Mouse (Mus musculus): ENCODE measurements around the gene Ttc7b.

Ttc7b gene

DNA sequence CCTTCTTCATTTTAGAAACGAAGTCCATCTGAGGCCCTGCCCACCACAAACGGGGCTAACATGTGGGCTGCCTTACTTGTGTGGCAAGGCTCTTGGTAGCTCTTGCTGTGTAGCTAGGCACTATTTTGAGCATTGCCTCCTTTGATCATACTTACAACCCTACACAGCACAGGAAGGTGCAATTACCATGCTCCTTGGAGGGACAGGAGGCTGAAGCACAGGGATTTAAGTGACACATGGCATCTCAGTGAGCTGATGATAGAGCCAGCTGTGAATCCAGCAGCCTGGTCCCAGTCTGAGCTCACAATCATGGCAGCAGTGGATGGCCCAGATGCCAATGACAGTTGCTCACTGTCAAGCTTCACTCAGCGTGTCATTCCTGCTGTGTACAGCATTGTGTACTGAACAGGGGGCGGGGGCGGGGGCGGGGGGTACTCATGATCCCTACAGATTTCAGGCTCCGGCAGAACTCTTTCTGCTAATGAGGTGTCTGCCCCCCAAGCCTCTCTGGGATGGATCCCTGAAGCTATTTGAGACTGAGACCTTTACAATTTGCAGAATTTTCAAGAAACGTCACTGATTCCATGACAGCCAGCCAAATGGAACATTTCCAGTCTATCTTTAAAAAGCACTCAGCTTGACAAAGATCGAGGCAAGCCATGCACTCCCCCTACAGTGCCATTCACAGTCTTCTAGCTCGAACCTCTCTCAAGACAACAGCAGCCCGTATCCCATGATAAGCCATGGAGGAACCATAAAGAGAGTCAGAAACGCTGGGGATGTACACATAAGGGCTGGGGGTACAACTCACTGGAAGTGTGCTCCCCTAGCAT is 130.5 kb downstream of the Ttc7b start:
- in situ Hi-C loops (cut with MboI, MseI), result no loop called here

DNA sequence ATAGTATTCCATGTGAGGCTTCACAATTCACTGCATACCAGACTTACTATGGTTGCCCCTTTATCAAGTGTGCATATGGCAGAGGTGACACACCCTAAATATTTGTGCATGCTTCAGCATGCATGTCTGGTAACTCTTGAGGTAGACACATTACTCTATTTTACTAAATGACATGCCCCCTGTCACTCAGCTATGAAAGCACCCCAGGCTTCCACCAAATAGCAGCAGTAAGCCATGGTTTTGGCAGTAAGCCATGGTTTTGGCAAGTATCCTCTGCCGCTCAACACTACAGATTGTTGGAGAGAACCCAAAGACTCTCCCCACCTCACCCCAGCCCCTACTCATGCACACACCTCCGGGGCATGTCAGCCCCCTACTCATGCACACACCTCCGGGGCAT is 134.4 kb downstream of the Ttc7b start:
- in situ Hi-C loops (cut with MboI, MseI), result no loop called here

DNA sequence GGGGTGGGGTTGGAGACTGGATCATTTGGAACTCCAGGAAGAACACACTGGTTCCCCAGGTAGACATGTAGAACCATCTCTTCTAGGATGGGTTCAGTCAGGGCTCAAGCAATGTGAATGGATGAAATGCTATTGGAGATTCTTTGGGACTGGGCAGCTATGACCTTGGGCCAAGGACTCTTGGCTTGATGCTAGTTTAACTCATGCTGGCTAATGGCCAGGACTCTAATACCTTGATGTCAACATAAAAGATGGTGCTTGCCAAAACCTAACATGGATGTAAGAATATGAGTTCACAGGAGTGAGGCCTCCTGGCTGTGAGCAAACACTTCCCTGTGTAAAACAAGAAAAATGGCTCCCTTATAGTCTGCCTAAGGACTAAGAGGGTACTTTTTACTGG is 138.1 kb downstream of the Ttc7b start:
- in situ Hi-C loops (cut with MboI, MseI), result no loop called here

DNA sequence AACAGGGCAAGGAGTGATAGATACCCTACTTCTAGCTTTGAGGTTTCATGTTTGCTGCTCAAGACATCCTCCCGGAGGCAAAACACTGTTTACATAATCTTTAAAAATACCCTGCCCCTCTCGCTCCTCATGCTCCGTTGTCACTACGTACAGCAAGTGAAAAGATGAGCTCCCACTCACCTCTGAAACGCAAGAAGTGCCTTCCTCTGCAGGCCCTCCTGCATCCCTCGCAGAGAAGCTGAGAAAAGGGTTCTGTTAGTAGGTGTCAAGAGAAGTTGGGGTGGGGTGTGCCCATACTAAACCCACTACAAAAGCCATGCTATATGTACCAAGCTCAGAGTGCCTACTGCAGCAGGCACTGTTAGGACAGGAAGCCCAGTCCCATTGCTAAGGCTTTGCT is 138.7 kb downstream of the Ttc7b start:
- in situ Hi-C loops (cut with MboI, MseI), result no loop called here

DNA sequence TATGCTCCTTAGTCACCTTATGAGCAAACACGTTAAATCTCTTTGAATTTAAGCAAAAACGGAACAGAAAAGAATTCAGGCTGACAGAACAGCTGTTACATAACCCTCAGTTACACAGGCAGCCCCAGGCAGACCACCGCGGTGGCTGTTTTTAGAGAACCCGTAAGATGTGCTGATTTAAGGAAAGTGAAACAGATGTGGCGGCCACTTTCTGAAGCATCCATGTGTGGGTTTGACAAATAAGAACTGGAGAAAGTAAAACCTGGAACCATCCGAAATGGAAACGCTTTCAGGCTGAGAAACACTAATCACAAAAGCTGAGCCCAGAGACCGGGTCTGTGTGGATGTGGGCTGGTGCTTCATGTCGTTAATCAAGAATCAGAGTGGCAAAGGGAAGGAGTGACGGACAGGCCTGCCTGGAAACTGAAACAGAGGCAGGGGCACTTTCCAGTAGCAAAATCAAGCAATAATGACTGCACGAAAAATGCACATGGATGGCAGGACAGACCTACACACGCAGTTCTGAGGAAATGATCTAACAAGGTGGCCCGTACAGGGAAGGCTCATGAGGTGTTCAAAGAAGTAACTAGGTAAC is 139.8 kb downstream of the Ttc7b start:
- in situ Hi-C loops (cut with MboI, MseI), result no loop called here

DNA sequence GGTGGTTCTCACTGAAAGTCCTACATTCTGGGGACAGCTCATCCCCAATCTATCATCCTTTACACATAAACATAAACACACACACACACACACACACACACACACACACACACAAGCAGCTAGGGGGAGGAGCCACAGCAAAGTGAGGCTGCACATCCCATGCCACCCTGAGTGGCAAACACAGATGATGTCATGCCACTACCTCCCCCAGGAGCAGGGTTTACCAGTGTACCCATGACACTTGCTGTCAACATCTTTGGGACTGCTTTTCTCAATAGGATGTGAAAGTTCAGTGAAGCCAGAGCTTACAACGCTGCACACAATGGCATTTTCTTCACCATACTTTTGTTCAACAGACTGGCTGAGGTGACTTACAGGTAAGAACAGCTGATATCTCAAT is 140.8 kb downstream of the Ttc7b start:
- in situ Hi-C loops (cut with MboI, MseI), result no loop called here

DNA sequence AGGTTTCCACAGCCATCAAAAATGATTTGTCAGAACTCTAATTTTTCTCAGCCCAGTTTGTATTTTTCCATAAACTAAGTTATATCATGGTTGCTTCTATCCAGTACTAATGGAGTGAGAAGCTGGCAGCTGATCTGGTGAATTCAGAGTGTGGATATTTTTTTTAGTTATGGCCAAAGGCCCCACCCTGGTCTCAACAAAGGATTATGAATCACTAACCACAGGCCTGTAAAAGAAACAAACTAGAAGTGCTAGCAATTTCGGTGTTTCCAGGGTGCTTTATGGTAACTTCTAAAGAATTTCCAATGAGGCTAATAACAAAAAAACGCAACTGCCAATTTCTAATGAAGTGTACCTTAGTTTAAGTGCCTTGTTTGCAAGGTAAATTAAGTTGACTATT is 142.4 kb downstream of the Ttc7b start:
- in situ Hi-C loops (cut with MboI, MseI), result no loop called here

DNA sequence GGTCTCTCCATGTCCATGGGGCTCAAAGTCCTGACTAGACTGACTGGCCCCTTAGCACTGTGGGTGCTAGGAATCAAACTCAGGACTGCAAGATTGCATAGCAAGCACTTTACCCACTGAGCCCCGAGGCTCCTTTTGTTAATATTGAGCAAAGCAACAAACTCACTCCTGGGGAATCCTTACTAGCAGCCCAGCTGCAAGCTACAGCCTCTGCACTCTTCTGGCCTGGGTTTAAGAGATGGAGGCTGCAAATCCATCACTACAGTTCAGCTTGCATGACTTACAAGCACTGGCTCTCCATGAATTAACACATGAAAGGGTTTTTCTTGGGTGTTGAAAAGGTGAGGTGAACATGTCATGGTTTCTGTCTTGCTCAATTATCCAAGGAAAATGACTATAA is 142.8 kb downstream of the Ttc7b start:
- in situ Hi-C loops (cut with MboI, MseI), result no loop called here

DNA sequence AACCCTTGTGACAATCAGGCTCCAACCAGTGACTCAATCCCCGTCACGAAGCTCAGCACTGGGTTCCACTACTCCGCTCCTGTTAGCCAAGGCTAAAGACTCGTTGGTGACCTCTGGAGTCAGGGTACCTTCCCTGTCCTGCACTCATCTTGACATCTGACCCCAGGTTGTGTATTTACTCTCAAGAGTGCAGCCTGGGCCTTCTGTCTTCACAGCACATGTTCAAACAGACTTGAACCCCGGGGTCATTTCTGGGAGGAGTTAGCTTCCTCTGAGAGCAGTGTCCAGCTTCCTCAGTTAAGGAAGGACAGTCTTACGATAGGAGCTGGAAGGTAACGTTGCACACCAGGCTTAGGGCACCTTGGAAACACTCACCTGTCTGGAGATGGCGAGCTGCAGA is 144.8 kb downstream of the Ttc7b start:
- in situ Hi-C loops (cut with MboI, MseI), result no loop called here

DNA sequence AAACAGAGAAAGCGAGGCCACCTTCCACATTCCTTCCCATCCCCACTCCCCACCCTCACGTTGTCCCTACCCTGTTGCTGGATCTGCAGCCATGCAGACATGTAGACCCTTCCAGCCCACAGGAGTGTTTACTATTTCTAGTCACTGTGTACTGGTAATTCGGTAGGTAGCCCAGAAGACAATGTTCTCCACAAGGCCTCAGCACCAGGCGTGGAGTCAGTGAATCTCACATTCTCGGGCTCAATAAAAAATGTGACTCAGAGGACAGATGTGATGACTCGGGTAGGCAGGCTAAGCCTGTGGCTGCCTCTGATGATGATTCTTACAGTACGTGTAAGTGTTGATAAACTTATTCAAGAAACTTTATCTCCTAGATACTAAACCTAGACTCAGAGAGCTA is 147.8 kb downstream of the Ttc7b start:
- in situ Hi-C loops (cut with MboI, MseI), result no loop called here

DNA sequence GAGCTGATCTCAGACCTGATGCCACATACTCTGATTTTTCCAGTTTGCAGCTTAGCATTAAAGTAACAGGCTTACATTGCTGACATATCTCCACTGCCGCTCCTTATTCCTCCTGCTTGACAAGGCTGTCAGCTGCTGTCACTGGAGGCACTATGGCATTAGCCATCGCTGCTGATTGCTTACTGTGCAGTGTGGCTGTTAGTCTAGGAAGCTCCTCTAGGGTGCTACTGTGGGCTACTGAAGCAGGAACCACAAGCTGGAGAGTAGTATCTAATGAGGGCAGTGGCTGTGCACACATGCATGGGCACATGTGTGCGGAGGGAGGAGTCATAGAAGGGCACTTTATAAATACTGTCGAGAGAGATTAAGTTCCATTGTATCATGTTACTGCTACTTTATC is 148.6 kb downstream of the Ttc7b start:
- in situ Hi-C loops (cut with MboI, MseI), result no loop called here

DNA sequence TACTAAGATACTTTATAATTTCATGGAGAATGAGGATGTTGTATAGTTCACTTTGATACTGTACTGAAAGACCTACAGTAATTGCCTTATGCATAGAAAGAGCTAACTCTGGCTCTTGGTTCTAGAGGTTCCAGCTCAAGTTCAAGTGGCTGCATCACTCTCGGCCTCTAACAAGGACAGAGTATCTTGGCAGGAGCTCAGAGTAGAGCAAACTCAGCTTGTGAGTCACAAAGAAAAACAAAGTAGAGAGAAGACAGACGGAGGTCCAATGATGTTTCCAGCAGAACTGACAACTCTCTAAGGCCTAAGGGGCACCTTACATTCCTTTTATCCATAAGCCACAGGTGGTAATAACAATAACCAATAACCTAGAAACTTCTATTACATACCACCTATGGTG is 150.8 kb downstream of the Ttc7b start:
- in situ Hi-C loops (cut with MboI, MseI), result no loop called here

DNA sequence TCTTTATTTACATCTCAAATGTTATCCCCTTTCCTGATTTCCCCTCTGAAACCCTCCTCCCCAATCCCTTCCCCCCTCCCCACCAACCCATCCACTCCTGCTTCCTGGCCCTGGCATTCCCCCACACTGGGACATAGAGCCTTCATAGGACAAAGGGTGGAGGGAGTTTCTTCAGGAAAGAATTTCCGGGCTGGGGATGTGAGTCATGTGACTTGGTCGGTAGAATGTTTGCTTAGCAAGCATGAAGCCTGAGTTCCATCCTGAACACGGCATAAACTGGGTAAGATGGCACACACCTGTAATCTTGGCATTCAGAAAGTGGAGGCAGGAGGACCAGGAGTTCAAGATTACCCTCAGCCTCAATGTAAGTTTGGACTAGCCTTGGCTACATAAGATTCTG is 151.4 kb downstream of the Ttc7b start:
- in situ Hi-C loops (cut with MboI, MseI), result no loop called here

DNA sequence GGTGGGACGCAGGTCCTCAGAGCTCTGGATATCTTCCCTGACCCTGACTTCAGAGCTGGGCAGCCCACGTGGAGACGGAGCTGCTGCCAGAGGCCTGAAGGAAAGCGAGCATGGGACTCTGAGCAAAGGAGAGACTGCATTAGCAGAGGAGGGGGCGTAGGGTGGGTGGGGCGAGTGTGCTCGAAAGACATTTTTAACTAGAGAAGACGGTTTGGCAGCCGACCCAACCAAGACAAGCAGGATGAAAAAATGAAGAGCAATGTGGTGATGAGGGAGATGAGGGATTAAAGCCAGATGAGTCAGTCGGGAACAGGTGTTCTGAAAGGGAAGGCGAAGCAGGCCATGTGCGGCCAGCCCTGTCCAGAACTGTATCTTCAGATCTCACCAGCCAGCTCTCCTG is 159.3 kb downstream of the Ttc7b start:
- in situ Hi-C loops (cut with MboI, MseI), result no loop called here

DNA sequence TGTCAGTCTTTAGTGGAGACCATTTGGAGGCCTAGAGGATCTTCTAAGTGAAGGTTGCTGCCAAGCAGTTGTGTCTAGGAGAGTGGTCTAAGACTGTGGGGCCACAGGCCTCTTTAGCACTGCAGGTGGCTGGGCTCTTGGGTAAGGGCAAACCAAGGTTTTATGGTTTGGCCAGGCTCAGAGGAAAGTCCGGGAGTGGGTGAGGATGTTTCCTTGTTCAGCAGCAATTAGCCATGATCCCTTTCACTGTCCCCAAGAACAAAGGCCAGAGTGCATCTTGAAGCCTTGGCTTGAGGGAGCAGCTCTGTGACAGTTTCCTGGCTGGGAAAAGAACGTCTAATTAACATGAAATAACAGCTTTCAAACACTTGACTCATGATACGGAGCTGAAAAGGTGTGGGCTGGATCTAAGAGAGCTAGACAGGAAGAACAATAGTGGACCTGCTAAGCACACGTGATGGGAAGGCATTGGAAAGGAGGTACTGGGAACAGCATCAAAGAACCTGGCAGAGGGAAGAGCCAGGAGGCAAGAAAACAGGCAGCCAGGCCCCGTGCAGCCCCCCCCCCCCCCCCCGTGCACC is 162.5 kb downstream of the Ttc7b start:
- in situ Hi-C loops (cut with MboI, MseI), result no loop called here

DNA sequence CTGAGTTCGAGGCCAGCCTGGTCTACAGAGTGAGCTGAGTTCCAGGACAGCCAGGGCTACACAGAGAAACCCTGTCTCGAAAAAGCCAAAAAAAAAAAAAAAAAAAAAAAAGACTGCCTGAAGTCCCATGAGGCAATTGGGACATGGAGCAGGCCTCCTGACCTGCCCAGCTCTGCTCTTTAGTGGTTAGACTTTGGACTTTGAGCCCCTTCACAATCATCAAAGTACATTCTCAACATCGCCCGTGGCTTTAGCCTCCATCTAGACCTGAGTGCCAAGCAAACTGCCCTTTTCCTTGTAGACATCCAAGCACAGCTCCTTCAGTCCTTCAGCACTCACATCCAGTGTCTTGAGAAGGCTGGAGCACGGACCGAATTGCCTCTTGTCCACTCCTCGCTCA is 164.2 kb downstream of the Ttc7b start:
- in situ Hi-C loops (cut with MboI, MseI), result no loop called here

DNA sequence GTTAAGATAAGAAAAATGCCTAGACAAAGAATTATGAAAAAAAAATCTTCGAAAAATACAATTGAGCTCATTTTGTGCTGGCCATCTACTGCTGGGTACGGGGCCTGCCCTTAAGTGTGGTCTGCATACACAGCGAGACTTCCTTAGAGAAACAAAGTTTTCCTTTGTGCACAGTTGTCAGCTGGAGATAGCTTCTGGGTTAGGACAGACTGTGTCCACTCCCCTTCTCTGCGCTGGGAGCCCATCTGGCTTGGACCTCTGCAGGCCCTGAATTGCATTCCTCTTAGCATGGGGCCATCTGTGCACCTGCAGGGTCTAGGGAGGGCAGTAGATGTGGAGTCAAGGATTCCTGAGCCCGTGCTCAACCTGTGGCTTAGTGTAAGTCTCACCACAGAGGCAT is 165.1 kb downstream of the Ttc7b start:
- in situ Hi-C loops (cut with MboI, MseI), result no loop called here

DNA sequence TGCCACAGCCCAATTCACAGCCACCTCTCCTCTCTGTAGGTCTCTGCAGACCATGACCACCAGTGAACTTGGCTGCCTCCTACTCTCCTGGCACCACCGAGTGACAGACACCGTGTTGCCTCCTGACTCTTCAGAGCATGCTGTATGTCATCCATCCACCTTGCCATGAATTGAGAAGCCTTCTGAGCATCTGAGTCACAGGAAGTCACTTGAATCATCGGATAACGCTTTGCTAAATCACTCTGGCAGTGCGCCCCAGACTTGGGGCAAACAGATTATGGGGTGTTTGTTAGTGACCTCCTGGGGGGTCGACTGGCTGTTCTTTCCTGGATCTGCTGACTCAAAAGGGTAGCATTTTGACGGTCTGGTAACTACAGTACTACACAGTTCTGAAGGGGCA is 166.7 kb downstream of the Ttc7b start:
- in situ Hi-C loops (cut with MboI, MseI), result no loop called here

DNA sequence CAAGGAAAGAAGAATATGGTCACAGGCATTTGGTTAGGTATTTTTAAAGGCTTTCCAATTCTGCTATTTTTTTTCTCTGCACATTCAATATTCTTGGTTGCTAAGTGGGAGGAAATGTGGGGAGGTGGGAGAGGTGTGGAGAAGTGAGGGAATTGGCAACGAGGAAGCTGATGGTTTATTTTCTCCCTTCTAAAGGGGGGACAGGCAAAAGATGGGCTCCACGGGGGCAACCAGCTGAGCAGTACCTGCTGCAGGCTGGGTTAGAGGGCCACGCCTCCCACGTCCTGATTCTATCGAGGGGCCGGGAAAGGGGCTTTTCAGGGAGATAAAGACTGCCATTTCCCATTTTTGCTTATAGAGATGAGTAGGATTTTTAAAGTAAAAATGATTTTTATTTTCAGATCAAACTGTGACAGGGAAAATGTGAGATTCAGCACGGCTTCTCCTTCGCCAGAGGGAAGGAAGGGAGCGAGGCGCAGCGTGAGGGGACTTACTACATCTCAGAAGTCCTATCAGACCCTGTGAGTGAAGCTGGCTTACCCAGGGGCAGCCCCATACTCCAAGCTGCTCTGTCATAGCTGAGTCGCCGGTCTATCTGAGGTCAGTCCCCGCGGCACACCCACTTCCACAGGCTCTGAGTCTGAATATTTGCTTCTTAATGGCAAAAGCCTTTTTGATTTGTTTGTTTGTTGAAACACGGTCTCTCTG is 167.4 kb downstream of the Ttc7b start:
- in situ Hi-C loops (cut with MboI, MseI), result no loop called here

DNA sequence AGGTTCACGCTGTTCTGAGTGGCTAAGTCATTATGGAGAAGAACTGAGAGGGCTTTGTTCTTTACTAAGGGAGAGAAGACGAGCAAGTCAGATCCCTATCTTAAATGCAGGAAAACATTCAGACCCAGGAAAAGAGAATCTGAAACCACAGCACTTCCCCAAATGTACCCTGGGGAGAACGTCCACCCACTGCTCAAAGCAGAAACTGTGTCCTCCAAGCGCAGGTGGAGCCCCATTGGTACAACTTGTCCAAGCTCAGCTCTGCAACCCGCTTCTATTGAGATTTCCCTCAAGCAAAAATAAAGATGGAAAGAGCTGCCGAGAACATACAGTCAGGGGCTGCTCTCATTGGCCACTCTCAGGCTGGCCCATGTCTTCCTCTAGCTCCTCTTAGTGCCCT is 168.5 kb downstream of the Ttc7b start:
- in situ Hi-C loops (cut with MboI, MseI), result no loop called here

DNA sequence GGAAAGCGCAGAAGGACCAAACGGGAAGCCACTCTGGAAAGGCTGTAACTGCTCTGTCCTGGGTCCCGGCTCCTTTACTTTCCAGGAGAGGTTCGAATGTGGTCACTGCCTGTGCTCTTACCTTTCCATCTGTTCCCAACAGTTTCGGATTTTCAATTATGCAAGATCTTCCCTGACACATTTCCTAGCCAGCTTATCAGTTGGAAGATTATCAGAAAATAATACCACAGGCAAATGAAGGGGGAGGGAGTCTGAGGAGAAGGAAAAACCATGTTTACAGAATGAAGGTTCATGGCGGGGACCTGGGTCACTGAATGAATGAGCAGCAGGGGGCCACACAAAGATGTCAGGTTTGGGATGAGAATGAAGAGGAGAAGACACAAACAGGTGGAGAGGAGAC is 177.1 kb downstream of the Ttc7b start:
- in situ Hi-C loops (cut with MboI, MseI), result no loop called here

DNA sequence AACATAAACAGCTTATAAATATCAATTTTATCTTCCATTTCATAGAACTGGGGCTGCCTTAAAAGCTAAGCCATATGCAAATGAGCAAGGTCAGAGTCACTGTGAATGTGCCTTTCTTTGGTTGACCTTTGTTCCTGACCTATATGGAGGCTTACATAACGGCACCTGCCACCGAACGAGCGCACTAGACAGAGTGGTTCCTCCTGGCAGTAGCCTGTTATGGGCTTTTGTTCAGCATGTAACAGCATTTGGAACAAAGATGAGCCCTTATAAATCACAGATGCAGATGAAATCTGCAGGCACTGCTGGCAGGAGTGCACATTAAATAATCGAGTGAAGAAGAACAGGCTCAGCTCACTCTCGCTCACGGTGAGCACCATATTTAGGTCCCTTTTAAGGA is 179.0 kb downstream of the Ttc7b start:
- in situ Hi-C loops (cut with MboI, MseI), result no loop called here

Measured in T-helper 1 cell (primary cell).